Mouse (Mus musculus): ENCODE results near the gene Nos1ap.

GRCm38 (mm10) chr1:170270696-170271095 lies 319.0 kb downstream of the Nos1ap start:
- TF ChIP-seq CTCF (IDR thresholded peaks at IDR 0.05) = no peak
- no peak for TF ChIP-seq EP300 (IDR thresholded peaks at IDR 0.05)

All from lung, postnatal 0 days (tissue).